Mouse (Mus musculus) T-cell, adult 2 months (primary cell): ENCODE data around the gene Dnajc13.

Experiments
- DNase-seq: peaks from one replicate; pipeline ENCODE4 v3.0.0; 2022; ENCODE audit warnings: low spot score

Dnajc13 gene

DNA sequence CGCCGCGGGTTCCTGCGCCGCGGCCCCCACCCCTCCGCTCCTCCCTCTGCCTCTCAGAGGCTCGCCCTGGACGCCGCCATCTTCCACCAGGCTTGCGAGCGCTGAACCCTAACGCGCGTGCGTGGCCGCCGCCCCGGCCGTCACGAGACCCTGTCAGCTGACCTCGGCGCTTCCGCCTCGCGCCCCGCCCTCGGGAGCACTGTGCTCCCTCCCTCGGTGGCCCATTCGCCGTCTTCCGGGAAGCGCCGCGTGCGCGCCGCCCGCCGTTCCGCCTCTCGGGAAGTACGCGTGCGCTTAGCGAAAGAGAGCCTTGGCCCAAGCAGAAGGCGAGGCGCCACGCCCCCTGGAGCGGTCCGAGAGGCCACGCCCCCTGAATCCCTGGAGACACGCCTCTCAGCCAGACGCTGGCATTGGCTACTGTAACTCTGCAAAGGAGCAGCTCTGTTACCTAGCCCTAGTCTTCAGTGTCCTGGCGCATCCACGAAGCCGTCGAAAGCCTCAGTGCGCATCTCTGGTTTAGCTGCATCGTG is at the start of gene Dnajc13:
Dnajc13 (minus strand) TSS at position 108 of the 530 bp plus-strand sequence.
- peak; percentile 99 for DNase-seq

DNA sequence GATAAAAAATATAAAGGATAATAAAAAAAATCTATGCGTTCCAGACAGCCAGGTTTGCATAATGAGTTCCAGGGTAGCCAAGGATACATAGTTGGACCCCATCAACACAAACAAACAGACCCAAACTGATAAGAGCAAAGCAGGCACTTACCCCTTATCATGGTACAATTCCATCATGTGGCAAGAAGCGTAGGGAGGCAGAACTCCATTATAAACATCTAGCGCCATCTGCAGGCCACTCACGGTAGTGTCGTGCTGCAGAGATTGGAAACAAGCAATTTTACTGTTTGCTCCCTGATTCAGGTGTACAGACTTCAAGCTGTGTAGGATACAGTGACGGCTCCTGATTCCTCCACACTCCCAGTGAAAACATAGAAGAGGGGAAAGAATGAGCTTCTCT is 44.0 kb upstream of the Dnajc13 start:
- DNase-seq: peak; percentile 35

DNA sequence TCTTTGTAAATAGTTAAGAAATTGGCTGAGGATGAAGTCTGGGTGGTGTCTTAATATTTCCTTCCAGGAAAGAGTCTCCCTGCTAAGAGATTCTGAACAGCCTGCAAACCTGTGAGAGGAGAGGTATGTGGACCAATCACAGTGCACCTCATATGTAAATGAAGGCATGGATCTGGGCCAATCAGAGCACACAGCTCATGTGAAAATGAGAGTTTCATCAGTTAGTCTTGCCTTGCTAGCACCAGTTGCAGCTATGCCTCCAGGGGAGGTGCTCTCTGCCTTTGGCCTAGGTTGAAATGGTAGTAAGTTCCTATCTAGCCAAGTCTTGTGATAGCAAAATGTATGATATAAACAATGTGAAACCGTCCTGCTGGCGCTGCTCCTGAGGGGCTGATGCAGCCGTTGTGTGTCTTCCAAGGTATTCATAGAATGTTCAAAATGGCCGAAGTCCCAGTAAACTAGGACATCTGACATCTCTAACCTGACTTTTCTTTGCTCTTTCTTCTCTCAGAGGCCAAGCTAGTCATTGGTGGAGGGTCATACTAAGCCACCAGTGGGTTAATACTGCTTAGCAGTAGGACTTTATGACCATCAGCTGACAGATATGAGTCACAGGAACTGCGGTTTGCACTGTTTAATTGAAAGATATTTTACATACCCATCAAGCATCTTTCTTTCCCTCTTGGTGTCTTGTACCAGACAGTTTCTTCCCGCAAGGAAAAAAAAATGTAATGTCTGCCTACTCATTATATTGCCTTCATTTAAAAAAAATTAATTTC is 42.8 kb upstream of the Dnajc13 start:
- DNase-seq: no peak

DNA sequence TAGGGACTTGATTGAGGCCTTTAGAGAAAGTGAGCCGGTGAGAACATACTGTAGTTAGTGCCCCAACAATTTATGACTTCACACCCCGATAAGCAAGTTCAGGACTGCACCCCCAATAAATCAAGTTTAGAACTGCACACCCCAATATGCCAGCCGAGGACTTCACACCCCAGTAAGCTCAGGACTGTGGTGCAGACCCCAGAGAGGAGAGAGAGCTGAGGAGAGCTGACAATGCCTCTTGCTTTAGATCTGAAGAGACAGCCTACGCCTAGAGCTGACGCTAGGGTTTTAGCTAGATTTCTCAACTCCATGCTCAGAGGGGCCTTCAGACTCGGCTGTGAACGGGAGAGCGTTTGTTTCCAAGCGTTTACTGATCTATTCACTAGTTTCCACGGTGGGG is 42.1 kb upstream of the Dnajc13 start:
- DNase-seq: no peak

DNA sequence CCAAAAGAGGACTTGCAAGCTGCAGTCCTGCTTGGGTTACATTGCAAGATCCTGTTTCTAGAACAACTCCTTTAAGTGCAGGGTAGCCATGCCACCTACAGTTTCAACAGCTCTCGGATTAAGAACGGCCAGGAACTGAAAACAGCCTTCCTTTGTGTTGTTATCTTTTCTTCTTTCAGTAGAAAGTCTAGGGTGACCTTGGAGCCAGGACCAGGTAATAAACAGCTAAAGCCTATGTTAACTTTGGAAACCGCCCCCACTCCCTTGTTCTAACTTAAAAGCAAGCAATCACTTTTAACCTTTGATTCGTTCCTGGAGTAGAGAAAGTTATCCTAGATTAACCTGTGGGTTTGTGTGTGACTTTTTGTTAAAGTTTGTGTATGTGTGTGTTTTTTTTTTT is 41.6 kb upstream of the Dnajc13 start:
- no peak for DNase-seq

DNA sequence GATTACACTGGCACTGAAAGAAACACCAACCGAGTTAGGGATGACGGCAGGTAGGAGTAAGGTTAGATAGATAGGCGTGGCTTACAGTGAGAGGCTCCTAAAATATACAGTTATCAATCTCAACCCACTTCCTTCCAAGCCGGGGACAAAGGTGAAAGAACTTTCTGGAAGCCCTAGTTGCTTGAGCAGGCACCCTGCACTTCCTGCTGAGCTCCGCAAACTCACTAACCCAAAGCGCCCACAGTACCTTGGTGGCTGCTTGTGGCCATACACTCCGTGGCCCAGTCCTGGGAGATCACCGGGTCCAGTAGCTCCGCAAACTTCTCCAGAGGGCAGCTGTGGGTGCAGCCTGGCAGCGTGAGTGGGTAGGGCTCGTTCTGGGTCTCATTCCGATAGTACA is 37.8 kb upstream of the Dnajc13 start:
- no peak for DNase-seq

DNA sequence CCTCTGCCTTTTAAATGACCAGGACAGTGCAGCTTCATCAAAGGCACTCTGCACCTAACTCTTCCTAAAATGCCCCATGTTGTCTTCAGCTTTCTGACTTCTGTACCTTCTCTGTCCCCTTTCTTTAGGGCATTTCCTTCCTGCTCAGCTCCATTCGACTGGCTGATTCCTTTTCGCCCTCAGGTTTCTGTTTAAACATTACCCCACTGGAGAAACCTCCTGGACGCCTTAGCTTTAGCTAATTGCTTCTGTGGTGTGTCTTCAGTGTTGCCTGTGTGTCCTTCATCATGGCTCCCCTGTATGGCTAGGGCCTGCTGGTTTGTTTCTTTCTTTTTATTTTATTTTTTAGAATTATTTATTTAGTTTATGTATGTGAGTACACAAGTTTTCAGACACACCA is 34.3 kb upstream of the Dnajc13 start:
- DNase-seq: no peak

DNA sequence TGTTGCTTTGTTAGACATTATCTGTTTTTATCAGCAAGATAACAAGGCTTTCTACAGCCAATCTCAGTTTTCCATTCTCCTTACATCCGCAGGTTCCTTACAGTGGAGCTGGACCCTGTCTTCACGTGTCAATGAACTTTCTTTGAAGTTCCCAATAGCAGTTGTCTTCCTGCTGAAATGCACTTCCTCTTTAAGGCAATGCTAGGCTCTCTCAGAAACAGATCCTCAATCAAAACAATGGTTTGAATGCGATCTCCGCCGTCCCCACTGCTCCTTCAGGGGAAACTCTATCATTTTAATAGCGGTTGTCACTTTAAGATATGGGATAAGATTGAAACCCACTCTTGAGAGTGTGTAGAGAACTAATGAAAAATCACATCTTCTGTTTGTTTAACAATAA is 22.2 kb upstream of the Dnajc13 start:
- DNase-seq: no peak

DNA sequence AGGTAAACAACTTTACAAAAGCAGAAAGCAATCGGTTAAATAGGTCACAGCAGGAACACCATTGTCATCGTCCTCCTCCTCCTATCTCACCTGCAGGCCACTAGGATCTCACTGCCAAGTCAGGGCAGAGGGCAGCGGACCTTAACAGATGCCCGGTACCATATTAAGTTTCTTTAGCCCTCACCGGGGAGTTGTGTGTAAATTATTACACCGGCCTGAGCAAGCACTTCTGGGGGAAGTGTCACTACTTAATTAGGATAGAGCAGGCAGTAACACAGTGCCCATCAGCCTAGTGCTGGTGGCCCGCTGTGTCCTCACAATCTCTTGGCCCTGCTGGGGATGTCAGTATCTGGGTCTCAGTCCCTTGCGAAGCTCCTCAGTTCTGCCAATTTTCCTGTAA is 19.8 kb upstream of the Dnajc13 start:
- DNase-seq: no peak

DNA sequence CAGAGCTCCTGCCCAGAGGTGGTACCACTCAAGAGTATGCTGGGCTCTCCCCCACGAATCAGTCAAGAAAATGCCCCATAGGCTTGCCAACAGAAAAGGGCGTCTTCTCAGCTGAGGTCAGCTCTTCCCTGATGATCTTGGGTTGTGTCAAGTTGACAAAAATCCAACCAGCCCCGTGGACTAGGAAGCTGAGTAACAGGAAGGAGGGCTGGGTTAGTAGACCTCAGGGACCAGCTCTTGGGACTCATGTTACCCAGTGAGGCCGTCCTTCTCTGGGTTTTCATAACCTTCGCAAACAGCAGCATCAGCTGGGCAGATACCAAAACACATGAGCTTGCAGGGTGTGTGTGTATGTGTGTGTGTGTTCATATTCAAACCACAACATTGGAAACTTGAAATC is 19.0 kb upstream of the Dnajc13 start:
- no peak for DNase-seq

DNA sequence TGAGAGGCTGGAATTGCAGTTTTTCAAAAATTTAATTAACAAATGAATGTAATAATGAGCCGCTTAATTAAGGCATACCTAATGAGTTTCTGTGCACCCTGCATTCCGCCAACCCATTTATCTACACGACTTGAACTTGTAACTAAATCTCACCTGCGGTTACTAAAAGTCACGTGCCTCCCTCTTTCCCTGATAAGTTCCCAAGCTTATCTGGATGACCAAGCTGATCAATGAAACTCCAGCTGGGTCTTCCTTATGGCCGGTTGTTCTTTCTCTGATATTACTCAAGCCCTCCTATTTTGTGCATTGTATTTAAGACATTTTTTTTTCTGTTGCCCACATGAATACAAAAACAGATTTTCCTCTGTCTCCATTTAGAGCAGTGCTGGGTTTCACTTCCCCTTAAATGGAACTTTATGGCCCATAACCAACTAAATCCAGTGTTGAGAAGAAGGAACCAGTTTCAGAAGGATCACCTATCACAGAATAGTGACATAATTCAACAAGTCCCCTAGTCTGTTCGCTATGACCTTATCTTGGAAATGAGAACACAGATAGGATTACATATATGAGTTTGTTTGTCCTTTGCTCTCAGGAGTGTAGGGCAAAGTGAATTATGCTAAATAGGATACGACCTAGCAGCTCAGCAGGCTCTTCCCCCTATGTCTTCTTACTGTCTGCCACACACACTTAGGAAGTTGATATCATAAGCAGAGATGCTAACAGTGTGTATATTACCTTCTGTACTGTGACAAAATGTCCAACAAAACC is 18.2 kb upstream of the Dnajc13 start:
- DNase-seq: no peak

DNA sequence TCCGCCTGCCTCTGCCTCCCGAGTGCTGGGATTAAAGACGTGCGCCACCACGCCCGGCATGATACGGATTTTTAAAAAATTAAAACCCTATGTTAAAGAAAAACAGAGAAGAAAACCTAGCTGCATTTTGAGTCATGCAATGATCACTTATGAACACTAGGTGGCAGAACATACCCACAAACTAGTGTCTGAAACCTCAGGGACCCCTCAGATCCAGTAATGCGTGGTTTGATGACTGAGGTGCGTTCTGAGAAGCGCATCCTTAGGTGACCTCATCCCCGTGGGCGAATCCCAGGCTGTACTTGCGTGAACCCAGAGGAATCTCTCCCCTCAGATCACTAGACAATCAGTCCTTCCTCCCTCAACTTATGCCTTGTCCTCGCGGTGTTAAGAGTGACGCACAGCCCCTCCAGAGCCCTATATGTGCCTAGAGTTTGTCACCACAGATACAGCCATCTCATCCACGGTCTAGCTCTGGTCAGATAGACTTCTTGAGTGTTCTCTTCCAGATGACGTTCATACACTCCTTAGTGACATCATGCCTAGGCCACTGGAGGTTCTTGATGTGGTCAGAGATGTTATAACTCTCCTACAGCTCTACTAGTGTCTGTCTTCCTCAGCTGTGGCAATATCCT is 14.9 kb upstream of the Dnajc13 start:
- peak; percentile 42 for DNase-seq

DNA sequence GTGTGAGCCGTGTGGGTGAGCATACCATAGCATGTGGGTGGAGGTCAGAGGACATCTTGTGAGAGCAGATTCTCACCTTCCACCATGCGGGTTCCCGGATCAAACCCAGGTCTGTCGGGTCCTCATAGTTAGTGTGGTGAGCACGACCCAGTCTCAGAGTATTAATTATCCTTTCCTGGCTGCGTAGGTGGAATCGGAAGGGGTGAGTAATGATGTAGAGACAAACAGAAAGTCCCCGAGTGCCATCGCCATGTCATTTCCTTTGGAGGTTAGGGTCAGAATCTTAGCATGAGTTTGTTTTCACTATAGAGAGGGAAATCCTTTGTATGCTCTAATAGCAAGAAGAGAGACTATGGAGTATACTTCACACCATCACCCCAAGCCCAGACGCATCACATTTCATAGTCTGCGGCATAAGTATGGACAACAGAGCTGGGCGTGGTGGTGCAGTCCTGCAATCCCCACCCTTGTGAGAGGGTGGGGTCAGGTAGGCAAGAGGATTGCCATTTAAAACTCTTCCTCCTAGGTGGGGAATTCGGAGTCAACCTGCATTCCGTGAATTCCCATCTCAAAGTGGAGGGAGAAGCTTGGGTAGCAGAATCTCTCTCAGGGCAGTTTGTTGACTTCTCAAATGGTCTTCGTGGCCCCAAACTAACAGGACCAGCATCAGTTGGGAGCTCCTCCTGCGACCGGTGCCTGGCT is 12.5 kb upstream of the Dnajc13 start:
- DNase-seq: no peak

DNA sequence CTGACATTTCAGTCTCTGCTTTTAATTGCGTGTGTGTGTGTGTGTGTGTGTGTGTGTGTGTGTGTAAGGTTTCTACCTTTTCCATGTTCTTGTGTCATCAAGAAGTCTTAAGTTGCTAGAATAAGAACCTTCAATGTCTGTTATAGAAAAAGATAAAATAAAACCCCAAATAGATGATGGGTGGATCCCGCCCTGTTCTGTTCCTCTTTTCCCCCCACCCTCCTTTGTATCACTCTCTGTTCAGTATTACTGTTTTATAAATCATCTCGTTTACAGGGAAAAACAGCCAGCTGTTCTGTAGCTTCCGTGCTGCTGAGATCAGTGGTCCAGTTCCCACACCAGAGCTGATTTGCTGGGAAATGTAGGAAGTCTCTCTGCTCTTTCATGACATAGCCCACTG is 9.3 kb upstream of the Dnajc13 start:
- DNase-seq: no peak

DNA sequence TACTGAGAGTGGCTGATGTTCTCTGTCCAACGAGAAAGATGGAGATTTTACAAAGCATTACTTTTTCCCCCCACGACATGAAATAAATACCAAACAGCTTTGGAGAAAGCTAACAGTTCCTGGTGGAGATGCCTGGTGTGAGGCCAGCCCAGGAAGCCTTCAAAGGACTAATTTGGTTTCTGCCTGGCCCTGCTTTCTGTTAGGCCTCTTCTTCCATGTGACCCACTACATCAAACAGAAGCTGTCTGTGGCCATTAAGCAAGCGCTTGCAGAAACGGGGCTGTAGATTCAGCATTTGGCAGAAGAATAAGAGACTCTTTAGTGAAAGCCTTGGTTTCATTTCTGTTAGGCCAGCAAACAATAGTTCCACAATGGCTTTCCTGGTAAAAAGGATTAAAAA is 8.9 kb upstream of the Dnajc13 start:
- no peak for DNase-seq

DNA sequence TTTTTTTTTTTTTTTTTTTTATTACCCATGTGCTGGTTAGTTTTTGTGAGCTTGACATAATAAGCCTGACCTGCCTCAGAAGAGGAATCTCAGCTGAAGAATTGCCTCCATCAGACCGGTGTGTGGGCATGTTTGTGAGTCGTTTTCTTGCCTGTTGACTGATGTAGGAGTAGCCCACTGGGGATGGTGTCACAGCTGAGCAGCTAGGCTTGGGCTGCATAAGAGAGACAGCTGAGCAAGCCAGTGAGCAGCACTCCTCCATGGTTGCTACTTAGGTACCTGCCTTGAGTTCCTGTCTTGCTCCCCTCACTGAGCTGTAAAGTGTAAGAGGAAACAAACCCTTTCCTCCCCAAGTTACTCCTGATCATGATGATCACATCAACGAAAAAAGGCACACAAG is 7.2 kb upstream of the Dnajc13 start:
- no peak for DNase-seq

DNA sequence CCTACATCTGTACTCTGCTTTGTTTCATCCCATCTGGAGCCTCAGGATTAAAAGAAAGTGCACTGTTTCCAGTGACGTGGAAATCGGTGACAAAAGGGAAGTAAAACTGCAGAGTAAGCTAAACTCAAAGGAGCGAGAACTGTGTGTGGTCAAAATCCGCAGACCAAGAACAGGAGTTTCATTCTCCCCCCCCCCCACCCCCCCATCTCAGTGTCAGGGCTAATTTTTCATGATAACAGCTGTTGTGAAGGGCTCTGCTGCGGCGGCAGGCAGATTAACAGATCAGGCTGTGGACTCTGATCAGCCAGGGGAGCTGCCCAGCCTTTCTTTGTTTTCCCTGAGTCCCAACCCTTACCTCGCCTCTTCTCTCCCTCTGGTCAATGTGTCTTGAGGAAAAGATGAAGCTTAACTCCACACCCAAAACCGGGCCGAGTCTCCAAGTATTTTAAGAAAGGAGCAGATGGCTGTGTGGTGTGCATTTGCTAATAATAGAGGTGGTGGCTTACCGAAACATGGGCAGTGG is 6.7 kb upstream of the Dnajc13 start:
- no peak for DNase-seq

DNA sequence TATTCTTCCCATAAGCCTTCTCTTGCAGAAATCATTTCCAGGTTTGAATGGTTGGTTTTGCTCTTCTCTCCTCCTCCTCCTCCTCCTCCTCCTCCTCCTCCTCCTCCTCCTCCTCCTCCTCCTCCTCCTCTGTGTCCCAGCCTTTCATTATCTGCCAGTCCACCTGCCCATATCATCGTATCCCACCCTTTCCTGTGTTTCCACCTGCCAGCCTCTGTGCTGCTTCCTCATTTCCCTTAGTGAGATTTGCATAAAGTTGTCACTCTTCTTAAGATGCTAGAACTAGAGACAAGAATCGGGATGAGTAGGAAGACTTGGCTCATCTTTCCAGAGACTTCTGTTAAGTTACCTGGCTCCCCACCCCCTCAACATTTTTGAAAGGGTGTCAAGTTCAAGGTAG is 1.8 kb upstream of the Dnajc13 start:
- no peak for DNase-seq

DNA sequence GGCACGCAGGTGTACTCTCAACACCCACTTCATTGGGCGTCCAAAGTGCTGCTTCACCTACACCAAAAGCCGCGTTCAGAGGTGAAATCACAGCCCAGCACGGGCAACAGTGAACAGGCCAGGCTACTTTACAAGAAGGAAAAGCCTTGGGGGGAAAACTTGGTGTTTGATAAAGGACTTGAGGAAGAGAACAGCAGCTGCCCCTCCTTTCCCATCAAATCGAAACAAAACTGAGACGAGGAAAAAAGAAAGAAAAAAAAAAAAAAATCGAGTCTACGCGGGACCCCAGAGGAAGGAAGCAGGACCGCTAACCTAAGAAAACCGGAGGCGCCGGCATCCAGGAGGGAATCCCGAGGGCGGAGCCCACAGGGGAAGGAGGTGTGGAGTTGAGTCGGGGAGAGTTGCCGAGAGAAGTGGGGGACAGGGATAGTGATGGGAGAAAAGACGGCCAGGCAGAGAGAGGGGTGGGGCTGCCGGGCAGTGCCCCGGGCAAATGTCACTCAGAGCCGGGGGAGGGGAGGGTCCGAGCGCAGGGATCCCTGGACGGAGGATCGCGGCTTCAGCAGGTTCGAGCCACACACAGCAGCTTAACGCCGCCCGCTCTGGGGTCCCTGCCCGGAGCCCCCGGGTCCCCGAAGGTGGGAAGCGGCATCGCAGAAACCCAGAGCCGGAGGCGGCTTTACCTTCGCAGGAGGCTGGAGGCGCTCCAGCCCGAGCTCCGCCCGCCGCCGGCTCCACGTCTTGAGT is 541 bp downstream of the Dnajc13 start:
- DNase-seq: peak; percentile 16

DNA sequence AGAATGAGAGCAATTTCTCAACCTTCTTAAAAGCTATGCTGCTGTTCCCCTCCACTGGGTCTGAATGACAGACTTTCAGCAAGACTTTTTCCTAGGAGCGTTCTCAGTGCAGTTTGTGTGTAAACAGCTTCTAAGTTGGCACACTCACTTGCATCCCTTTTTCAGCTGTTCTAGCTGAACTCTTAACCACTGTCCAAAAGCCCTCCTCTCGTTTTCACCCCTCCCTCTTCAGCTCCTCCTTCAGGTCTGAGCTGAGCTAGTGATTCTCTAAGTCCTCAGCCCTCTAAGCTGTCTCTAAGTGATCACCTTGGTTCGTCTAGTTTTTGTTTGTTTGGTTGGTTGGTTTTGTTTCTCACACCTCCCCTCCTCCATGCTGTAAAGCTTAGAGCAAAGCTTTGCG is 2.4 kb downstream of the Dnajc13 start:
- DNase-seq: no peak

DNA sequence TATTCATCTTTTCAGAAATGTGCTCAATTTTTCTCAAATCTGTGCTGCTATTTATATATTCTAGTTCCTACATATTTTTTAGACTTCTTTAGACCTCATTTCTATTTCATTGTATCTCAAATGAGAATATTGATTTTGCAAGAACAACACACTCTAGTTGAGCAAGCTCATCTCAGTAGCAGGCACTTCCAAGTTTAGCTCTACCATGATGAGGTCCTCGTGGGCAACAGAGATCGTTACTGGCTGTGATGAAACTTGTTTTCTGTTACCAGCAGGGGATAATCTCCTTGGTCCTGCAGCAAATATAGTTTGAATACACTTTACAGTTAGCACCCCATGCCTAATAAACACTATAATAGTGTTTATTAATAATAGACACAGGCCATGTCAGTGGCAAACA is 6.6 kb downstream of the Dnajc13 start:
- DNase-seq: no peak
